ENCODE assay signal across 14 mouse cellular contexts in genomic region chr17:85101751-85102150, GRCm38 (mm10).
"Had no signal": no experiment of that assay in that cellular context is flagged by ENCODE, and none has a peak within 500 bp of the region (broad histone marks: within the 10 kb centered on the region; RNA-seq: fewer than 3 reads in every experiment).

No protein-coding gene starts in this region.

- ATAC-seq: lung, postnatal 0 days; midbrain, embryonic 16.5 days had no signal

- H3K4me2 ChIP-seq: limb, embryonic 13.5 days; midbrain, embryonic 11.5 days had no signal

- H3K4me3 ChIP-seq: limb, embryonic 13.5 days had no signal

- H3K4me1 ChIP-seq: limb, embryonic 13.5 days had no signal

- H3K27me3 ChIP-seq: limb, embryonic 13.5 days had no signal

- H3K9ac ChIP-seq: limb, embryonic 13.5 days; liver, embryonic 14.5 days had no signal

- H3K27ac ChIP-seq: kidney, postnatal 0 days; limb, embryonic 13.5 days; liver, embryonic 14.5 days had no signal

- DNase-seq: kidney, adult 9 months; kidney, postnatal 36 days; layer of hippocampus, adult 9-11 months; layer of hippocampus, postnatal 36 days; lung, adult 2 months; lung, postnatal 4 days; right cerebral cortex, postnatal 25 days; thymus, postnatal 4 days had no signal
